Mouse (Mus musculus): ENCODE measurements around the gene Ttc28. TPM values are rescaled to one million over a fixed set of nuclear protein-coding genes. Genes with fewer than 3 reads are reported as not detected.
A peak's percentile ranks its signal among the peaks of the same experiment; 100 is the strongest.

The Ttc28 gene
- polyA plus RNA-seq, 1 experiment from 2014 or later, result 42.8 TPM

- Histone ChIP-seq H3K9ac (replicated peaks) (peak overlapping the region; percentile 18; the same call in 1 of the 2 replicates), H3K4me3 (no peak overlapping the region), H3K27me3 (no peaks in the 10 kb centered on the region), H3K36me3 (no peaks in the 10 kb centered on the region), H3K27ac (replicated peaks) (peak overlapping the region; percentile 87), H3K4me1 (peaks cover 68% of the 10 kb centered on the region), H3K9me3 (no peaks in the 10 kb centered on the region), H3K4me2 (replicated peaks) (peak overlapping the region; percentile 24)
- 20% methylated on average over 7 of the region's 7 CpGs for WGBS
- ATAC-seq (replicated peaks), result peak; percentile 62; the same call in 1 of the 2 replicates
Observed at GRCm38 (mm10) chr5:110997692-110998091, 118.1 kb downstream of the Ttc28 start.

GRCm38 (mm10) chr5:110998298-110998697, 118.7 kb downstream of the Ttc28 start:
- Histone ChIP-seq H3K27me3 (no peaks in the 10 kb centered on the region), H3K9ac (replicated peaks) (no peak overlapping the region), H3K9me3 (no peaks in the 10 kb centered on the region), H3K4me2 (replicated peaks) (0 out of 2 replicates have a peak overlapping the region, but pooled peaks have one; percentile 24), H3K4me1 (peaks cover 72% of the 10 kb centered on the region), H3K4me3 (no peak overlapping the region), H3K27ac (replicated peaks) (peak overlapping the region; percentile 87), H3K36me3 (no peaks in the 10 kb centered on the region)
- 66% methylated on average over 4 of the region's 4 CpGs for WGBS
- ATAC-seq (replicated peaks), result no peak

- 65% methylated on average over 5 of the region's 5 CpGs for WGBS
- H3K4me2 ChIP-seq (replicated peaks), result no peak overlapping the region
- H3K4me1 ChIP-seq, result peaks cover 68% of the 10 kb centered on the region
- no peaks in the 10 kb centered on the region for H3K27me3 ChIP-seq
- no peaks in the 10 kb centered on the region for H3K36me3 ChIP-seq
- no peak overlapping the region for H3K4me3 ChIP-seq
- no peak overlapping the region for H3K27ac ChIP-seq (replicated peaks)
- H3K9ac ChIP-seq (replicated peaks), result no peak overlapping the region
- no peaks in the 10 kb centered on the region for H3K9me3 ChIP-seq
- ATAC-seq (replicated peaks), result no peak
Observed at GRCm38 (mm10) chr5:111000953-111001352, 121.3 kb downstream of the Ttc28 start.

GRCm38 (mm10) chr5:111003220-111003619, 123.6 kb downstream of the Ttc28 start:
- peaks cover 67% of the 10 kb centered on the region for H3K4me1 ChIP-seq
- no peaks in the 10 kb centered on the region for H3K27me3 ChIP-seq
- H3K9ac ChIP-seq (replicated peaks), result no peak overlapping the region
- ATAC-seq (replicated peaks), result peak; percentile 59; the same call in 1 of the 2 replicates
- H3K36me3 ChIP-seq, result no peaks in the 10 kb centered on the region
- no peak overlapping the region for H3K4me2 ChIP-seq (replicated peaks)
- H3K9me3 ChIP-seq, result no peaks in the 10 kb centered on the region
- no peak overlapping the region for H3K4me3 ChIP-seq
- peak overlapping the region; percentile 82 for H3K27ac ChIP-seq (replicated peaks)
- 53% methylated on average over 5 of the region's 5 CpGs for WGBS

- ATAC-seq (replicated peaks), result 0 out of 2 replicates have a peak, but pooled peaks have one; percentile 59
- Histone ChIP-seq H3K4me2 (replicated peaks) (no peak overlapping the region), H3K4me3 (no peak overlapping the region), H3K27me3 (no peaks in the 10 kb centered on the region), H3K9me3 (no peaks in the 10 kb centered on the region), H3K9ac (replicated peaks) (no peak overlapping the region), H3K4me1 (peaks cover 67% of the 10 kb centered on the region), H3K27ac (replicated peaks) (peak overlapping the region; percentile 82), H3K36me3 (no peaks in the 10 kb centered on the region)
- WGBS, result 67% methylated on average over 9 of the region's 9 CpGs
Observed at GRCm38 (mm10) chr5:111003750-111004149, 124.1 kb downstream of the Ttc28 start.

GRCm38 (mm10) chr5:111006272-111007135, 126.9 kb downstream of the Ttc28 start:
- Histone ChIP-seq H3K4me1 (peaks cover 54% of the 10 kb centered on the region), H3K4me2 (replicated peaks) (0 out of 2 replicates have a peak overlapping the region, but pooled peaks have one; percentile 16), H3K9me3 (no peaks in the 10 kb centered on the region), H3K27ac (replicated peaks) (peak overlapping the region; percentile 86), H3K9ac (replicated peaks) (no peak overlapping the region), H3K27me3 (no peaks in the 10 kb centered on the region), H3K4me3 (no peak overlapping the region), H3K36me3 (no peaks in the 10 kb centered on the region)
- WGBS, result 18% methylated on average over 14 of the region's 14 CpGs
- ATAC-seq (replicated peaks), result peak; percentile 29; the same call in 1 of the 2 replicates

- Histone ChIP-seq H3K27ac (replicated peaks) (peak overlapping the region; percentile 86), H3K9me3 (no peaks in the 10 kb centered on the region), H3K4me2 (replicated peaks) (no peak overlapping the region), H3K27me3 (no peaks in the 10 kb centered on the region), H3K4me1 (peaks cover 56% of the 10 kb centered on the region), H3K36me3 (no peaks in the 10 kb centered on the region), H3K9ac (replicated peaks) (no peak overlapping the region), H3K4me3 (no peak overlapping the region)
- ATAC-seq (replicated peaks), result no peak
- WGBS, result 63% methylated on average over 7 of the region's 7 CpGs
Observed at GRCm38 (mm10) chr5:111007136-111007500, 127.5 kb downstream of the Ttc28 start.

GRCm38 (mm10) chr5:111007900-111008299, 128.3 kb downstream of the Ttc28 start:
- Histone ChIP-seq H3K27ac (replicated peaks) (peak overlapping the region; percentile 57), H3K4me1 (peaks cover 58% of the 10 kb centered on the region)
- no peak for ATAC-seq (replicated peaks)

GRCm38 (mm10) chr5:111008431-111008830, 128.8 kb downstream of the Ttc28 start:
- WGBS, result 81% methylated on average over 6 of the region's 6 CpGs
- no peak for ATAC-seq (replicated peaks)
- H3K36me3 ChIP-seq, result no peaks in the 10 kb centered on the region
- no peak overlapping the region for H3K4me2 ChIP-seq (replicated peaks)
- H3K4me1 ChIP-seq, result peaks cover 58% of the 10 kb centered on the region
- no peak overlapping the region for H3K4me3 ChIP-seq
- no peak overlapping the region for H3K9ac ChIP-seq (replicated peaks)
- H3K9me3 ChIP-seq, result no peaks in the 10 kb centered on the region
- peak overlapping the region; percentile 57 for H3K27ac ChIP-seq (replicated peaks)
- H3K27me3 ChIP-seq, result no peaks in the 10 kb centered on the region

More at GRCm38 (mm10) chr5:111007900-111008299, 128.3 kb downstream of the Ttc28 start:
- no peak overlapping the region for H3K9ac ChIP-seq (replicated peaks)
- no peak overlapping the region for H3K4me3 ChIP-seq
- no peaks in the 10 kb centered on the region for H3K27me3 ChIP-seq
- no peak overlapping the region for H3K4me2 ChIP-seq (replicated peaks)
- no peaks in the 10 kb centered on the region for H3K36me3 ChIP-seq
- no peaks in the 10 kb centered on the region for H3K9me3 ChIP-seq
- 41% methylated on average over 8 of the region's 8 CpGs for WGBS

GRCm38 (mm10) chr5:111011271-111011670, 131.7 kb downstream of the Ttc28 start:
- no peak overlapping the region for H3K4me2 ChIP-seq (replicated peaks)
- no peak overlapping the region for H3K27ac ChIP-seq (replicated peaks)
- H3K27me3 ChIP-seq, result no peaks in the 10 kb centered on the region
- H3K9me3 ChIP-seq, result no peaks in the 10 kb centered on the region
- ATAC-seq (replicated peaks), result no peak
- no peak overlapping the region for H3K9ac ChIP-seq (replicated peaks)
- H3K4me1 ChIP-seq, result peaks cover 69% of the 10 kb centered on the region
- no peaks in the 10 kb centered on the region for H3K36me3 ChIP-seq
- 72% methylated on average over 8 of the region's 8 CpGs for WGBS
- H3K4me3 ChIP-seq, result no peak overlapping the region

GRCm38 (mm10) chr5:111012064-111012463, 132.5 kb downstream of the Ttc28 start:
- WGBS, result 78% methylated on average over 11 of the region's 11 CpGs
- ATAC-seq (replicated peaks), result no peak
- Histone ChIP-seq H3K4me3 (no peak overlapping the region), H3K27ac (replicated peaks) (no peak overlapping the region), H3K4me2 (replicated peaks) (no peak overlapping the region), H3K9ac (replicated peaks) (no peak overlapping the region), H3K36me3 (no peaks in the 10 kb centered on the region), H3K4me1 (peaks cover 62% of the 10 kb centered on the region), H3K9me3 (no peaks in the 10 kb centered on the region), H3K27me3 (no peaks in the 10 kb centered on the region)

GRCm38 (mm10) chr5:111012587-111012986, 133.0 kb downstream of the Ttc28 start:
- Histone ChIP-seq H3K27ac (replicated peaks) (no peak overlapping the region), H3K4me2 (replicated peaks) (no peak overlapping the region), H3K36me3 (no peaks in the 10 kb centered on the region), H3K4me1 (peaks cover 62% of the 10 kb centered on the region), H3K9me3 (no peaks in the 10 kb centered on the region), H3K4me3 (no peak overlapping the region), H3K9ac (replicated peaks) (no peak overlapping the region), H3K27me3 (no peaks in the 10 kb centered on the region)
- ATAC-seq (replicated peaks), result no peak
- WGBS, result 80% methylated on average over 7 of the region's 7 CpGs

Measured in forebrain, embryonic 15.5 days (tissue).